Mouse (Mus musculus): ENCODE results near the gene Pdxk. TPM values are rescaled to one million over a fixed set of nuclear protein-coding genes. Genes with fewer than 3 reads are reported as not detected.

The Pdxk gene
- total and polyA plus RNA-seq, 3 experiments = 4.3 to 6.8 (median 6.4) TPM

DNA sequence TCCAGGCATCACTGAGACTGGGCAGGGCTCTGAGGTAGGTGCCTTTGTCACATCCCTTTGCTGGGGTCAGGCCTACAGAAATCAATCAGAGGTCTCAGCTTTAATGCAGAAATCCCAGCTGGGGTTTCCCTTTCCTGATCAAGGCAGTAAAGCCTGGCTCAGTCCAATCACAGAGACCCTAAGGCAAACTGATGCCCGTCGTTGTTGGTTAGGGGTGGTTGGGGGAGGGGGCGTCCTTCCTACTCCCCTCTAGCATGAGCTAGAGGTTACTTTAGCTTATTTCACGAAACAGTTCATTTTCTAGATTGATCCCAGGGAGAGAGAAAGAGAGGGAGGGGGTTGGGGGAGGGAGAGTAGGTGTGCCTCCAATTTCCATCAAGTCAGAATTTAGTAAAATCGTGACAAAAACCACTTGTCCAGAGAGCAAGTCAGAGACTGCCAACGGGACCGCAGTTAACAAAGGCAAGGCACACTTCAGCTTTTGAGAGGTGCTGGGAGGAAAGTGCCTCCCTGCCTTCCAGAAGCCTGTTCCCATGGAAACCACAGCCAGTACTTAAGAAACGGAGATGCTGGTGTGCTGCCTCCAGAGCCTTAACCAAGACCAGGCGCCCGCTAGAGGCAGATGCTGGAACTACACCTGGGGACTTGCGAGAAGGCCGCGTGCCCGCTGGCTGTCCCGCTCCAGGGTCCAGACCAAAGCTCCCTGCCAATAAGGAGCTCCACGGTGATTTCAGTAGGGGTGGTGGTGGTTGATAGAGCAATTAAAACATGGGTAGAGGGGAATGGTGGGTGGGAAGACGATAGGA, 68.8 kb downstream of the Pdxk start:
- Histone ChIP-seq H3K79me2 (replicated peaks; ENCODE audit: control insufficient read depth, extremely low read depth, insufficient read depth, poor library complexity, severe bottlenecking) (no peaks in the 10 kb centered on the region), H3K36me3 (replicated peaks in 1 of 2; ENCODE audit: control insufficient read depth in 1 of 2, insufficient read depth in 1 of 2, low read length in 1 of 2) (peaks cover 19 to 24% of the 10 kb centered on the region in 2 experiments), H3K9me3 (replicated peaks; ENCODE audit: low read length) (peaks cover 3% of the 10 kb centered on the region), H3K4me3 (replicated peaks in 1 of 3; ENCODE audit: low read depth in 2 of 3, low read length in 2 of 3, poor library complexity in 1 of 3) (no peak overlapping the region), H3K9ac (ENCODE audit: insufficient read depth, low read depth) (no peak overlapping the region), H3K4me1 (ENCODE audit: control insufficient read depth in 1 of 2, insufficient read depth in 2 of 2) (peaks cover 14 to 58% of the 10 kb centered on the region in 2 experiments), H3K27me3 (replicated peaks) (peaks cover 10% of the 10 kb centered on the region), H3K27ac (ENCODE audit: insufficient read depth, low read depth) (no peak overlapping the region), H3K4me2 (ENCODE audit: insufficient read depth, low read depth, poor library complexity, severe bottlenecking) (no peak overlapping the region; the same call in 1 of the 2 replicates)
- DNase-seq (ENCODE audit: extremely low read depth) = peak; percentile 94
- TF ChIP-seq ETS1 (conservative IDR thresholded peaks at IDR 0.05; ENCODE audit: low read depth, low read length) (peak; percentile 28; the same call in 1 of the 2 replicates), USF2 (conservative IDR thresholded peaks at IDR 0.05; ENCODE audit: low read depth, low read length) (no peak), E2F4 (IDR thresholded peaks at IDR 0.05; ENCODE audit: insufficient replicate concordance, low read depth, low read length) (no peak), EP300 (IDR thresholded peaks at IDR 0.05; ENCODE audit: low read length) (no peak), ELF1 (IDR thresholded peaks at IDR 0.05; ENCODE audit: low read depth, low read length) (0 out of 2 replicates have a peak, but pooled peaks have one; percentile 10), CHD1 (IDR thresholded peaks at IDR 0.05; ENCODE audit: low read depth, low read length) (no peak), RAD21 (IDR thresholded peaks at IDR 0.05; ENCODE audit: low read depth, low read length) (peak; percentile 52), CTCF (conservative IDR thresholded peaks at IDR 0.05 in 1 of 2, IDR thresholded peaks at IDR 0.05 in 1 of 2; ENCODE audit: low read depth in 2 of 2, low read length in 2 of 2) (peak; percentile 76 to 87), USF1 (IDR thresholded peaks at IDR 0.05; ENCODE audit: low read depth, low read length) (no peak), ZNF384 (IDR thresholded peaks at IDR 0.05; ENCODE audit: low read depth, low read length) (no peak), SIN3A (IDR thresholded peaks at IDR 0.05; ENCODE audit: low read length) (no peak), KAT2A (IDR thresholded peaks at IDR 0.05; ENCODE audit: insufficient replicate concordance, low read length) (no peak), JUN (IDR thresholded peaks at IDR 0.05; ENCODE audit: insufficient read depth, low read depth, low read length) (no peak), MEF2A (IDR thresholded peaks at IDR 0.05; ENCODE audit: borderline replicate concordance, low read depth, low read length) (no peak), POLR2AphosphoS2 (IDR thresholded peaks at IDR 0.05; ENCODE audit: low read depth, low read length) (no peak), NRF1 (IDR thresholded peaks at IDR 0.05; ENCODE audit: low read depth, low read length) (no peak), ZMIZ1 (IDR thresholded peaks at IDR 0.05; ENCODE audit: low read depth, low read length) (no peak), MYC (IDR thresholded peaks at IDR 0.05; ENCODE audit: low read depth, low read length) (no peak), HCFC1 (IDR thresholded peaks at IDR 0.05; ENCODE audit: low read depth, low read length) (no peak), ZKSCAN1 (IDR thresholded peaks at IDR 0.05; ENCODE audit: borderline replicate concordance, low read depth, low read length) (no peak), MAX (IDR thresholded peaks at IDR 0.05; ENCODE audit: low read length) (peak; percentile 62; the same call in 1 of the 2 replicates), UBTF (IDR thresholded peaks at IDR 0.05; ENCODE audit: low read depth, low read length) (no peak), IRF4 (IDR thresholded peaks at IDR 0.05; ENCODE audit: low read depth, low read length) (no peak), ZC3H11A (IDR thresholded peaks at IDR 0.05; ENCODE audit: low read depth, low read length) (no peak), JUND (conservative IDR thresholded peaks at IDR 0.05; ENCODE audit: low read depth, low read length) (no peak), PAX5 (IDR thresholded peaks at IDR 0.05; ENCODE audit: low read length) (no peak), MXI1 (IDR thresholded peaks at IDR 0.05; ENCODE audit: low read depth, low read length) (no peak), POLR2A (IDR thresholded peaks at IDR 0.05; ENCODE audit: low read depth, low read length) (no peak), MAFK (IDR thresholded peaks at IDR 0.05; ENCODE audit: insufficient replicate concordance, low read length) (no peak), CHD2 (IDR thresholded peaks at IDR 0.05; ENCODE audit: low read length) (no peak), RCOR1 (conservative IDR thresholded peaks at IDR 0.05; ENCODE audit: low read depth, low read length) (no peak), SMC3 (IDR thresholded peaks at IDR 0.05; ENCODE audit: low read depth, low read length) (peak; percentile 46), TCF12 (IDR thresholded peaks at IDR 0.05; ENCODE audit: low read depth, low read length) (no peak; the same call in 1 of the 2 replicates), MAZ (IDR thresholded peaks at IDR 0.05; ENCODE audit: low read depth, low read length) (no peak), NELFE (IDR thresholded peaks at IDR 0.05; ENCODE audit: low read depth, low read length) (no peak; the same call in 1 of the 2 replicates), GABPA (IDR thresholded peaks at IDR 0.05; ENCODE audit: insufficient replicate concordance, low read depth, low read length) (no peak), BHLHE40 (IDR thresholded peaks at IDR 0.05; ENCODE audit: low read depth, low read length) (no peak), TBP (conservative IDR thresholded peaks at IDR 0.05; ENCODE audit: low read depth, low read length) (no peak)
- in situ Hi-C loops (cut with MboI; ENCODE audit: low pct_ligation_motif_present, low pct_unique_long_range_greater_than_20kb, low sequenced_read_pairs) (loop anchor here (25.0 kb wide), 1 partner anchor 359 kb away; the partner anchor contains the start of genes Aire and Dnmt3l), dilution Hi-C loops (cut with MboI; ENCODE audit: extremely low pct_ligation_motif_present, extremely low pct_unique_long_range_greater_than_20kb, low sequenced_read_pairs) (no loop called here)
